Mouse (Mus musculus) MEL (cell line): Measurements from ENCODE around the gene Gaa.

ENCODE experiments used
- CTCF ChIP-seq, 3 experiments: IDR thresholded peaks in 2 of 3; conservative IDR thresholded peaks in 1 of 3; 2 replicates each; pipeline ENCODE4 v1.5.1; 2011 to 2012; ENCODE audit warnings: low read length in 3 of 3, low read depth in 2 of 3, mild to moderate bottlenecking in 2 of 3, improper control_type of control experiment in 1 of 3, inconsistent platforms in 1 of 3, mixed read lengths in 1 of 3, moderate library complexity in 1 of 3; ENCODE audit not compliant: control insufficient read depth in 1 of 3, insufficient read depth in 1 of 3, poor library complexity in 1 of 3, severe bottlenecking in 1 of 3
- POLR2A ChIP-seq, 2 experiments: IDR thresholded peaks; 2 replicates each; pipeline ENCODE4 v1.6.1; 2011 to 2012; ENCODE audit warnings: low read length in 2 of 2, mild to moderate bottlenecking in 2 of 2, control low read depth in 1 of 2, improper control_type of control experiment in 1 of 2, low read depth in 1 of 2, moderate library complexity in 1 of 2; ENCODE audit not compliant: control insufficient read depth in 1 of 2, insufficient read depth in 1 of 2, poor library complexity in 1 of 2
- SMC3 ChIP-seq: IDR thresholded peaks from 2 replicates; pipeline ENCODE4 v1.6.1; 2011; ENCODE audit warnings: low read depth, low read length, improper control_type of control experiment
- TAL1 ChIP-seq: IDR thresholded peaks from 2 replicates; pipeline ENCODE4 v1.6.1; 2012; ENCODE audit warnings: mild to moderate bottlenecking, inconsistent platforms, low read length, moderate library complexity, mixed read lengths
- ZC3H11A ChIP-seq: IDR thresholded peaks from 2 replicates; pipeline ENCODE4 v1.6.1; 2012; ENCODE audit warnings: low read depth, mild to moderate bottlenecking, inconsistent platforms, low read length, improper control_type of control experiment

GRCm38 (mm10) chr11:119249011-119249410, 18.7 kb upstream of the Gaa start:
- TF ChIP-seq ZC3H11A: 0 out of 2 replicates have a peak, but pooled peaks have one; percentile 11
- peak; percentile 47 to 83 (median 67) for TF ChIP-seq CTCF (IDR thresholded peaks at IDR 0.05 in 2 of 3, conservative IDR thresholded peaks at IDR 0.05 in 1 of 3; ENCODE audit: control insufficient read depth in 1 of 3, insufficient read depth in 1 of 3, low read depth in 2 of 3, low read length in 3 of 3, poor library complexity in 1 of 3, severe bottlenecking in 1 of 3)
- no peak for TF ChIP-seq POLR2A (IDR thresholded peaks at IDR 0.05; ENCODE audit: control insufficient read depth in 1 of 2, insufficient read depth in 1 of 2, low read depth in 1 of 2, low read length in 2 of 2, poor library complexity in 1 of 2)
- TF ChIP-seq SMC3: peak; percentile 72
- TF ChIP-seq TAL1: no peak
